ENCODE assay signal across 20 mouse cellular contexts in the genomic region with DNA sequence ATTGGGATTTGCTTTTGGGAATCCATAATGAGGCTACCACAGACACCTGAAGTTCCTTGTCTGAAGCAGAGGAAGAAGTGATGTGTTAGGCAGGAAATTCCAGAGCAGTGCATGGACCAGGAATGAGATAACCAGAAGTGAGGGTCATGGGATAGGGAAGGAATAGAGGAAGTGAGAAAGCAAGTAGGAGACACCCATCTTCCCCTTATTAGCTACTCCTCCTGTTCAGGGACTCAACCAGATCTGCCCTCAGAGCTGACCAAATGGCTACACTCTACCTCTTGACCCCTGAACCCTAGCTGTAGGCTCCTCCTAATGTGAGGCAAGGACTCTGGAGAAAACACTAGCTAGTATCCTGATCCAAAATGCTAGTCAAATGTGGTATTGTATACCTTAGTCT.
"Had no signal": no experiment of that assay in that cellular context is flagged by ENCODE, and none has a peak within 500 bp of the region (broad histone marks: within the 10 kb centered on the region; RNA-seq: fewer than 3 reads in every experiment).

No protein-coding gene starts in this region.

- H3K27ac ChIP-seq: liver, embryonic 14.5 days; midbrain, embryonic 13.5 days; midbrain, embryonic 15.5 days; neural tube, embryonic 13.5 days; neural tube, embryonic 15.5 days had no signal

- ATAC-seq: midbrain, embryonic 13.5 days; midbrain, embryonic 15.5 days had no signal

- H3K9ac ChIP-seq: liver, embryonic 14.5 days; lung, embryonic 14.5 days; midbrain, embryonic 13.5 days; midbrain, embryonic 15.5 days; neural tube, embryonic 13.5 days; neural tube, embryonic 15.5 days had no signal

- DNase-seq: lung, adult 18-20 months; lung, embryonic 14.5 days; lung, postnatal 14 days; lung, postnatal 4 days; retina, postnatal 1 day; right cerebral cortex, adult 18-20 months; right cerebral cortex, postnatal 25 days; right cerebral cortex, postnatal 4 days; spleen, adult 18-20 months; thymus, adult 18-20 months; thymus, postnatal 14 days; thymus, postnatal 36 days had no signal

- H3K27me3 ChIP-seq: midbrain, embryonic 13.5 days; midbrain, embryonic 15.5 days; neural tube, embryonic 13.5 days; neural tube, embryonic 15.5 days had no signal

- H3K9me3 ChIP-seq: megakaryocyte, embryonic 14.5 days; midbrain, embryonic 13.5 days; midbrain, embryonic 15.5 days; neural tube, embryonic 13.5 days; neural tube, embryonic 15.5 days had no signal

- H3K4me2 ChIP-seq: lung, embryonic 14.5 days; midbrain, embryonic 11.5 days; midbrain, embryonic 13.5 days; midbrain, embryonic 15.5 days; neural tube, embryonic 13.5 days; neural tube, embryonic 15.5 days had no signal

- H3K4me1 ChIP-seq: midbrain, embryonic 13.5 days; midbrain, embryonic 15.5 days; neural tube, embryonic 13.5 days; neural tube, embryonic 15.5 days had no signal

- H3K4me3 ChIP-seq: megakaryocyte, embryonic 14.5 days; midbrain, embryonic 13.5 days; midbrain, embryonic 15.5 days; myocyte; neural tube, embryonic 13.5 days; neural tube, embryonic 15.5 days had no signal

- H3K36me3 ChIP-seq: midbrain, embryonic 13.5 days; midbrain, embryonic 15.5 days; neural tube, embryonic 13.5 days; neural tube, embryonic 15.5 days had no signal
